Mouse (Mus musculus): Measurements from ENCODE around the gene Tas2r115. TPM values are rescaled to one million over a fixed set of nuclear protein-coding genes. Genes with fewer than 3 reads are reported as not detected.

Gene Tas2r115
- not detected in 2 replicates for total RNA-seq (2012; rRNA removed)
- not detected for polyA plus RNA-seq (2012; ENCODE audit: insufficient read depth in 1 of 2, insufficient read length in 2 of 2, low read depth in 1 of 2, low replicate concordance in 2 of 2, missing spikeins in 1 of 2)

DNA sequence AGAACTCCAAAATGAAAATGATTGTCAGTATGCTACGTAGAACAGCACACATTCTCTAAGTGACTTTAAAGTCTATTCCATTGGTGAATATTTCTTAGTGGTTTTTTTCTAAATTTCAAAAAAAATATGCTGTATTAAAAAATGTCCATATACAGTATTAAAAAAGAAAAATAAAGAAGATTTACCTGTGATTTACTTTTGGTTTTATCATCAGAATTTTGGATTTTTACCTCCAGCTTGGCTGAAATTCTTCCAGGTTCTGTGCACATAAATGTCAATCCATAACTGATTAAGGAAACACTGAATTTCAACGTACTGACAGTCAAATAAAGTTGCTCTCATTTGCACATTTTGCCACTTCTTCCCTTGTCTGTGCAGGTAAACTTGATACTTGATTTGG lies at the start of gene Tas2r115:
Gene Tas2r115, minus strand, starts transcription at position 101 of the 400 bp plus-strand sequence.
- H3K79me2 ChIP-seq (ENCODE audit: control insufficient read depth, insufficient read depth, low read length, poor library complexity): no peaks in the 10 kb centered on the region
- TF ChIP-seq POLR2AphosphoS2 (IDR thresholded peaks at IDR 0.05; ENCODE audit: low read length) (no peak), MAFK (IDR thresholded peaks at IDR 0.05; ENCODE audit: borderline replicate concordance, low read depth, low read length) (no peak), ZC3H11A (IDR thresholded peaks at IDR 0.05; ENCODE audit: low read depth, low read length) (no peak), TBP (IDR thresholded peaks at IDR 0.05; ENCODE audit: low read depth, low read length) (no peak), CHD2 (IDR thresholded peaks at IDR 0.05; ENCODE audit: low read length) (no peak), ZKSCAN1 (IDR thresholded peaks at IDR 0.05; ENCODE audit: low read depth, low read length) (no peak), ETS1 (IDR thresholded peaks at IDR 0.05; ENCODE audit: low read depth, low read length) (no peak), MXI1 (IDR thresholded peaks at IDR 0.05; ENCODE audit: low read depth, low read length) (no peak), KAT2A (conservative IDR thresholded peaks at IDR 0.05; ENCODE audit: low read depth, low read length) (no peak), ELF1 (IDR thresholded peaks at IDR 0.05; ENCODE audit: low read depth, low read length) (no peak), HCFC1 (IDR thresholded peaks at IDR 0.05; ENCODE audit: low read depth, low read length) (no peak), RAD21 (IDR thresholded peaks at IDR 0.05; ENCODE audit: low read depth, low read length) (no peak), USF2 (IDR thresholded peaks at IDR 0.05; ENCODE audit: borderline replicate concordance in 1 of 2, insufficient read depth in 1 of 2, low read depth in 1 of 2, low read length in 2 of 2) (no peak), E2F4 (IDR thresholded peaks at IDR 0.05; ENCODE audit: borderline replicate concordance, low read depth, low read length) (no peak)

DNA sequence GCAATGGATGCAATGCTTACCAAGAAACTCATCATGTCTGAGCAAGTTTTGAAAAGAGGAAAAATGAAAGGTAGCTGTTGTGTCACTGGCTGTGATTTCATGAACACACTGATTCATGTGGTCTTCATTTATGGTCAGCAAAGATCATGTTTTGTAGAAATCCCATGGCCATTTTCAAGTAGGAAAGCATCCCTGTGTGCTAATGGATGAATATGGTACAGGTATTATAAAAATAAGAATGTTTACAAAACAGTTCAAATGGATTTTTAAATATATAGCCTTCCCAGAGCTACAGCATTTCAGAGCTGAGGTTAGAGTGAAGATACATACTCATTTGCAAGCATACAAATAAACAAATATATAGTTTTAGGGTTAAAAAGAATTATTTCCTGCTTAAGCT lies 40.2 kb upstream of the Tas2r115 start, which contains the start of gene Tas2r136:
Gene Tas2r136, minus strand, starts transcription at position 101 of the 400 bp plus-strand sequence.
- H3K27ac ChIP-seq (ENCODE audit: control insufficient read depth, low read depth, low read length): no peak within 1 kb of the TSS
- no peaks in the 10 kb centered on the region for H3K36me3 ChIP-seq (ENCODE audit: control insufficient read depth in 1 of 2, insufficient read depth in 2 of 2, low read length in 2 of 2)
- H3K4me1 ChIP-seq (ENCODE audit: control insufficient read depth in 1 of 2, insufficient read depth in 2 of 2, low read length in 2 of 2): no peaks in the 10 kb centered on the region
- DNase-seq (ENCODE audit: low read depth, low spot score): no peak
- H3K9ac ChIP-seq (ENCODE audit: control insufficient read depth, low read depth, low read length, poor library complexity, severe bottlenecking): no peak within 1 kb of the TSS
- H3K27me3 ChIP-seq (ENCODE audit: control insufficient read depth in 1 of 2, insufficient read depth in 2 of 2, low read length in 2 of 2): no peaks in the 10 kb centered on the region
- H3K9me3 ChIP-seq (replicated peaks; ENCODE audit: insufficient read depth, low read length): no peaks in the 10 kb centered on the region
- no peaks in the 10 kb centered on the region for H3K79me2 ChIP-seq (ENCODE audit: control insufficient read depth, insufficient read depth, low read length, poor library complexity)
- TF ChIP-seq ZKSCAN1 (IDR thresholded peaks at IDR 0.05; ENCODE audit: low read depth, low read length) (no peak), NELFE (IDR thresholded peaks at IDR 0.05; ENCODE audit: low read depth, low read length) (no peak), MAFK (IDR thresholded peaks at IDR 0.05; ENCODE audit: borderline replicate concordance, low read depth, low read length) (no peak), KAT2A (conservative IDR thresholded peaks at IDR 0.05; ENCODE audit: low read depth, low read length) (no peak)
- no peak within 1 kb of the TSS for H3K4me3 ChIP-seq (ENCODE audit: control insufficient read depth in 1 of 2, insufficient read depth in 1 of 2, low read depth in 2 of 2, low read length in 2 of 2)

More for the DNA sequence above, at the start of gene Tas2r115:
- H3K9me3 ChIP-seq (replicated peaks; ENCODE audit: insufficient read depth, low read length): no peaks in the 10 kb centered on the region
- H3K36me3 ChIP-seq (ENCODE audit: control insufficient read depth in 1 of 2, insufficient read depth in 2 of 2, low read length in 2 of 2): no peaks in the 10 kb centered on the region
- H3K27me3 ChIP-seq (ENCODE audit: control insufficient read depth in 1 of 2, insufficient read depth in 2 of 2, low read length in 2 of 2): no peaks in the 10 kb centered on the region
- no peak within 1 kb of the TSS for H3K9ac ChIP-seq (ENCODE audit: control insufficient read depth, low read depth, low read length, poor library complexity, severe bottlenecking)
- no peak for DNase-seq (ENCODE audit: low read depth, low spot score)
- no peaks in the 10 kb centered on the region for H3K4me1 ChIP-seq (ENCODE audit: control insufficient read depth in 1 of 2, insufficient read depth in 2 of 2, low read length in 2 of 2)
- H3K4me3 ChIP-seq (ENCODE audit: control insufficient read depth in 1 of 2, insufficient read depth in 1 of 2, low read depth in 2 of 2, low read length in 2 of 2): no peak within 1 kb of the TSS
- no peak within 1 kb of the TSS for H3K27ac ChIP-seq (ENCODE audit: control insufficient read depth, low read depth, low read length)

Data from MEL (cell line).